Mouse (Mus musculus): ENCODE data around the gene Pnpo.

Gene Pnpo

GRCm38 (mm10) chr11:96970341-96970740 lies 26.6 kb upstream of the Pnpo start:
- DNase-seq (ENCODE audit: low read depth, low spot score) = no peak

- no peak for DNase-seq (ENCODE audit: low read depth, low spot score)
Measured at GRCm38 (mm10) chr11:96969746-96970145, 26.0 kb upstream of the Pnpo start.

- no peak for DNase-seq (ENCODE audit: low read depth, low spot score)
Measured at GRCm38 (mm10) chr11:96969280-96969722, 25.5 kb upstream of the Pnpo start.

GRCm38 (mm10) chr11:96968476-96968875 lies 24.7 kb upstream of the Pnpo start:
- DNase-seq (ENCODE audit: low read depth, low spot score) = no peak

- no peak for DNase-seq (ENCODE audit: low read depth, low spot score)
Measured at GRCm38 (mm10) chr11:96967544-96968269, 23.9 kb upstream of the Pnpo start.

GRCm38 (mm10) chr11:96966914-96967543 lies 23.2 kb upstream of the Pnpo start:
- DNase-seq (ENCODE audit: low read depth, low spot score) = no peak

- DNase-seq (ENCODE audit: low read depth, low spot score) = no peak
Measured at GRCm38 (mm10) chr11:96966172-96966571, 22.4 kb upstream of the Pnpo start.

GRCm38 (mm10) chr11:96963580-96963979 lies 19.8 kb upstream of the Pnpo start:
- DNase-seq (ENCODE audit: low read depth, low spot score) = peak; percentile 97

- DNase-seq (ENCODE audit: low read depth, low spot score) = no peak
Measured at GRCm38 (mm10) chr11:96957061-96957805, 13.4 kb upstream of the Pnpo start.

- peak; percentile 85 for DNase-seq (ENCODE audit: low read depth, low spot score)
Measured at GRCm38 (mm10) chr11:96956009-96956724, 12.4 kb upstream of the Pnpo start.

GRCm38 (mm10) chr11:96955094-96955493 lies 11.3 kb upstream of the Pnpo start:
- no peak for DNase-seq (ENCODE audit: low read depth, low spot score)

- DNase-seq (ENCODE audit: low read depth, low spot score) = no peak
Measured at GRCm38 (mm10) chr11:96952896-96953295, 9.1 kb upstream of the Pnpo start.

GRCm38 (mm10) chr11:96952426-96952825 lies 8.6 kb upstream of the Pnpo start:
- no peak for DNase-seq (ENCODE audit: low read depth, low spot score)

- DNase-seq (ENCODE audit: low read depth, low spot score) = peak; percentile 80
Measured at GRCm38 (mm10) chr11:96950767-96951166, 7.0 kb upstream of the Pnpo start.

- DNase-seq (ENCODE audit: low read depth, low spot score) = no peak
Measured at GRCm38 (mm10) chr11:96947849-96948248, 4.1 kb upstream of the Pnpo start.

GRCm38 (mm10) chr11:96946498-96946897 lies 2.7 kb upstream of the Pnpo start:
- DNase-seq (ENCODE audit: low read depth, low spot score) = no peak

- no peak for DNase-seq (ENCODE audit: low read depth, low spot score)
Measured at GRCm38 (mm10) chr11:96944844-96945580, 1.2 kb upstream of the Pnpo start.

GRCm38 (mm10) chr11:96941989-96942590 lies 1.7 kb downstream of the Pnpo start:
- no peak for DNase-seq (ENCODE audit: low read depth, low spot score)

- no peak for DNase-seq (ENCODE audit: low read depth, low spot score)
Measured at GRCm38 (mm10) chr11:96940578-96941465, 3.0 kb downstream of the Pnpo start.

- no peak for DNase-seq (ENCODE audit: low read depth, low spot score)
Measured at GRCm38 (mm10) chr11:96938426-96938800, 5.4 kb downstream of the Pnpo start.

Data from R1 (cell line).